Mouse (Mus musculus) intestine, embryonic 14.5 days (tissue): ENCODE data around the gene Plpp1. TPM values are rescaled to one million over a fixed set of nuclear protein-coding genes. Genes with fewer than 3 reads are reported as not detected.

Source experiments
- ATAC-seq: fragments of 200-750 bp; cut with Nextera tagmentation; replicated peaks from 2 replicates; pipeline ENCODE4 v1.8.0; 2017; ENCODE audit warnings: low read depth, moderate number of reproducible peaks, moderate TSS enrichment, moderate library complexity; ENCODE audit not compliant: low FRiP score, low TSS enrichment
- DNase-seq: peaks from one replicate; pipeline ENCODE4 v3.0.0-alpha.2; 2018; ENCODE audit warnings: low spot score
- H3K27ac ChIP-seq: fragments of 300-500 bp; sonication (generic); 2 replicates; pipeline ENCODE4 v1.5.1; 2014; ENCODE audit warnings: low read depth, mild to moderate bottlenecking, control low read depth
- H3K27me3 ChIP-seq: fragments of 300-500 bp; sonication (generic); replicated peaks from 2 replicates; pipeline ENCODE4 v1.6.1; 2014; ENCODE audit warnings: low read length, control low read depth; ENCODE audit not compliant: control insufficient read depth, insufficient read depth
- H3K36me3 ChIP-seq: fragments of 300-500 bp; sonication (generic); 2 replicates; pipeline ENCODE4 v1.6.1; 2014; ENCODE audit warnings: low read length, control low read depth; ENCODE audit not compliant: control insufficient read depth, insufficient read depth
- H3K4me1 ChIP-seq: fragments of 300-500 bp; sonication (generic); replicated peaks from 2 replicates; pipeline ENCODE4 v1.6.1; 2014; ENCODE audit warnings: low read length, control low read depth, mixed read lengths; ENCODE audit not compliant: control insufficient read depth, insufficient read depth
- H3K4me2 ChIP-seq: fragments of 300-500 bp; sonication (generic); 2 replicates; pipeline ENCODE4 v1.6.1; 2014; ENCODE audit warnings: low read length
- H3K4me3 ChIP-seq: fragments of 300-500 bp; sonication (generic); 2 replicates; pipeline ENCODE4 v1.5.1; 2014; ENCODE audit warnings: low read depth, low read length, control low read depth, mixed read lengths
- H3K9ac ChIP-seq: fragments of 300-500 bp; sonication (generic); 2 replicates; pipeline ENCODE4 v1.6.1; 2014; ENCODE audit warnings: mild to moderate bottlenecking, low read length
- H3K9me3 ChIP-seq: fragments of 300-500 bp; sonication (generic); 2 replicates; pipeline ENCODE4 v1.6.1; 2016; ENCODE audit warnings: low read length, control low read depth; ENCODE audit not compliant: control insufficient read depth
- WGBS: fragments of 180-500 bp; shearing (Covaris S2); extraction: QIAGEN DNeasy Blood & Tissue Kit; methylation state at CpG from one replicate; pipeline ENCODE4 v1.1.7; 2014; 5-methylcytosine and 5-hydroxymethylcytosine counted together
- polyA plus RNA-seq: library from polyadenylated mRNA; unstranded; fragments of >200 nt; fragmentation: Nextera tagmentation; extraction: Ambion mirVana; gene quantifications from 2 replicates; pipeline ENCODE4 v1.2.1, GENCODE M21; 2014

The Plpp1 gene
- polyA plus RNA-seq, 1 experiment from 2014 or later, result 77.6 TPM

GRCm38 (mm10) chr13:112770528-112771328 lies 29.9 kb upstream of the Plpp1 start:
- H3K27ac ChIP-seq, result peak overlapping the region; percentile 9; the same call in 1 of the 2 replicates
- H3K4me2 ChIP-seq, result no peak overlapping the region
- no peak overlapping the region for H3K4me3 ChIP-seq
- WGBS, result 29% methylated on average over 11 of the region's 11 CpGs
- H3K36me3 ChIP-seq, result no peaks in the 10 kb centered on the region
- H3K27me3 ChIP-seq, result no peaks in the 10 kb centered on the region
- DNase-seq (no peak), ATAC-seq (no peak)
- peaks cover 7% of the 10 kb centered on the region; the same call in 1 of the 2 replicates for H3K4me1 ChIP-seq
- H3K9ac ChIP-seq, result no peak overlapping the region
- H3K9me3 ChIP-seq, result peaks cover 10% of the 10 kb centered on the region

- Histone ChIP-seq H3K27ac (0 out of 2 replicates have a peak overlapping the region, but pooled peaks have one; percentile 9), H3K9me3 (peaks cover 10% of the 10 kb centered on the region), H3K9ac (no peak overlapping the region), H3K27me3 (no peaks in the 10 kb centered on the region), H3K4me2 (0 out of 2 replicates have a peak overlapping the region, but pooled peaks have one; percentile 6), H3K4me1 (peaks cover 7% of the 10 kb centered on the region; the same call in 1 of the 2 replicates), H3K36me3 (no peaks in the 10 kb centered on the region), H3K4me3 (no peak overlapping the region)
- ATAC-seq (no peak), DNase-seq (no peak)
- WGBS, result 44% methylated on average over 15 of the region's 15 CpGs
Observed at GRCm38 (mm10) chr13:112771447-112772208, 29.0 kb upstream of the Plpp1 start.

- H3K9ac ChIP-seq, result no peak overlapping the region
- no peak overlapping the region for H3K4me2 ChIP-seq
- peaks cover 7% of the 10 kb centered on the region; the same call in 1 of the 2 replicates for H3K4me1 ChIP-seq
- no peaks in the 10 kb centered on the region for H3K36me3 ChIP-seq
- H3K4me3 ChIP-seq, result no peak overlapping the region
- DNase-seq (no peak), ATAC-seq (no peak)
- no peaks in the 10 kb centered on the region for H3K27me3 ChIP-seq
- no peak overlapping the region for H3K27ac ChIP-seq
- 67% methylated on average over 11 of the region's 11 CpGs for WGBS
- peaks cover 6% of the 10 kb centered on the region for H3K9me3 ChIP-seq
Observed at GRCm38 (mm10) chr13:112772252-112772651, 28.3 kb upstream of the Plpp1 start.

- no peak overlapping the region for H3K27ac ChIP-seq
- no peak overlapping the region for H3K9ac ChIP-seq
- WGBS, result 80% methylated on average over 14 of the region's 14 CpGs
- ATAC-seq (no peak), DNase-seq (no peak)
- no peaks in the 10 kb centered on the region for H3K9me3 ChIP-seq
- H3K4me3 ChIP-seq, result no peak overlapping the region
- no peaks in the 10 kb centered on the region for H3K36me3 ChIP-seq
- H3K27me3 ChIP-seq, result no peaks in the 10 kb centered on the region
- peaks cover 7% of the 10 kb centered on the region; the same call in 1 of the 2 replicates for H3K4me1 ChIP-seq
- no peak overlapping the region for H3K4me2 ChIP-seq
Observed at GRCm38 (mm10) chr13:112772861-112773260, 27.7 kb upstream of the Plpp1 start.

GRCm38 (mm10) chr13:112773991-112774675 lies 26.5 kb upstream of the Plpp1 start:
- Histone ChIP-seq H3K4me1 (peaks cover 7% of the 10 kb centered on the region; the same call in 1 of the 2 replicates), H3K9ac (no peak overlapping the region), H3K4me3 (no peak overlapping the region), H3K9me3 (no peaks in the 10 kb centered on the region), H3K27me3 (no peaks in the 10 kb centered on the region), H3K36me3 (no peaks in the 10 kb centered on the region), H3K4me2 (no peak overlapping the region), H3K27ac (no peak overlapping the region)
- ATAC-seq, result no peak
- no peak for DNase-seq
- WGBS, result 90% methylated on average over 3 of the region's 3 CpGs

GRCm38 (mm10) chr13:112775856-112776255 lies 24.7 kb upstream of the Plpp1 start:
- no peaks in the 10 kb centered on the region for H3K27me3 ChIP-seq
- no peak for DNase-seq
- H3K27ac ChIP-seq, result no peak overlapping the region
- H3K4me3 ChIP-seq, result no peak overlapping the region
- WGBS, result 89% methylated on average over 10 of the region's 10 CpGs
- H3K36me3 ChIP-seq, result no peaks in the 10 kb centered on the region
- H3K4me2 ChIP-seq, result no peak overlapping the region
- no peak for ATAC-seq
- H3K4me1 ChIP-seq, result peaks cover 3% of the 10 kb centered on the region; the same call in 1 of the 2 replicates
- no peaks in the 10 kb centered on the region for H3K9me3 ChIP-seq
- H3K9ac ChIP-seq, result no peak overlapping the region

- Histone ChIP-seq H3K9me3 (no peaks in the 10 kb centered on the region), H3K4me1 (no peaks in the 10 kb centered on the region), H3K27me3 (no peaks in the 10 kb centered on the region), H3K27ac (no peak overlapping the region), H3K4me3 (no peak overlapping the region), H3K9ac (no peak overlapping the region), H3K36me3 (no peaks in the 10 kb centered on the region), H3K4me2 (no peak overlapping the region)
- no peak for DNase-seq
- 88% methylated on average over 5 of the region's 5 CpGs for WGBS
- ATAC-seq, result no peak
Observed at GRCm38 (mm10) chr13:112778407-112778806, 22.2 kb upstream of the Plpp1 start.

GRCm38 (mm10) chr13:112785305-112785704 lies 15.3 kb upstream of the Plpp1 start:
- H3K4me1 ChIP-seq, result no peaks in the 10 kb centered on the region
- ATAC-seq (no peak), DNase-seq (no peak)
- no peak overlapping the region for H3K4me2 ChIP-seq
- no peak overlapping the region for H3K4me3 ChIP-seq
- H3K27ac ChIP-seq, result no peak overlapping the region
- no peaks in the 10 kb centered on the region for H3K9me3 ChIP-seq
- H3K27me3 ChIP-seq, result no peaks in the 10 kb centered on the region
- H3K36me3 ChIP-seq, result no peaks in the 10 kb centered on the region
- WGBS, result 60% methylated on average over 7 of the region's 7 CpGs
- no peak overlapping the region for H3K9ac ChIP-seq
